Mouse (Mus musculus) testis, adult 2 months (tissue): ENCODE results near the gene Zpld1.

Experiments
- CTCF ChIP-seq: fragments of 200-500 bp; IDR thresholded peaks from 2 replicates; pipeline ENCODE4 v1.5.1; 2012; ENCODE audit warnings: low read depth, mild to moderate bottlenecking, inconsistent platforms, low read length, moderate library complexity; ENCODE audit not compliant: control insufficient read depth, insufficient read depth, insufficient replicate concordance
- POLR2A ChIP-seq: fragments of 200-500 bp; IDR thresholded peaks from 2 replicates; pipeline ENCODE4 v1.6.1; 2012; ENCODE audit warnings: low read depth, mild to moderate bottlenecking, inconsistent platforms, low read length, moderate library complexity; ENCODE audit not compliant: control insufficient read depth

DNA sequence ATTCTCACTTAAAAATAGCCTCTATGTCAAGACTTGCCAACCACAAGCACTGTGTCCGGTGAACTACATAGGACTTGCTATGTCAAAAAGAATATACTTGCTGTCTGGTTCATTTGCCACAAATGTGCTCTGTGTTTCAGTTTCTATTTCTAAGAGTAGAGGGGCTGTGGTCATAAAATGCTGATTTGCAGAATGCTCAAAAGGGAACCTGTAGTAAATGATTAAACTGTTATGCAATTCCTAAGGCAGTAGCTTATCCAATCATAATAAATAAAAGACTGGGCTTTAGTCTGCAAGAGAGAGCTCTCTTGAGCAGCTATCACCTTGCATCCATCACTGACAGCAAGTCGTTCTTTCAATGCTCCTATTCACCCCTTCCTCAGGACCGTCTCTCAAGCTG lies 47.9 kb upstream of the Zpld1 start:
- no peak for TF ChIP-seq POLR2A
- no peak for TF ChIP-seq CTCF
